Mouse (Mus musculus): ENCODE measurements around the gene Opn4. TPM values are rescaled to one million over a fixed set of nuclear protein-coding genes. Genes with fewer than 3 reads are reported as not detected.

Opn4 gene
- polyA plus RNA-seq, 1 experiment from 2014 or later, result not detected

GRCm38 (mm10) chr14:34570294-34570693 lies 29.6 kb downstream of the Opn4 start:
- WGBS, result 1% methylated on average over 6 of the region's 6 CpGs
- Histone ChIP-seq H3K9ac (no peak overlapping the region), H3K4me3 (peak overlapping the region; percentile 37), H3K9me3 (no peaks in the 10 kb centered on the region), H3K36me3 (no peaks in the 10 kb centered on the region), H3K27me3 (no peaks in the 10 kb centered on the region), H3K4me1 (replicated peaks) (no peaks in the 10 kb centered on the region; the same call in 1 of the 2 replicates), H3K4me2 (peak overlapping the region; percentile 62), H3K27ac (replicated peaks) (no peak overlapping the region)
- peak; percentile 68; the same call in 1 of the 2 replicates for ATAC-seq (ENCODE audit: low FRiP score, low read depth)

- H3K27me3 ChIP-seq, result no peaks in the 10 kb centered on the region
- H3K4me3 ChIP-seq, result peak overlapping the region; percentile 37
- peak overlapping the region; percentile 62 for H3K4me2 ChIP-seq
- peak; percentile 10; the same call in 1 of the 2 replicates for ATAC-seq (ENCODE audit: low FRiP score, low read depth)
- no peaks in the 10 kb centered on the region; the same call in 1 of the 2 replicates for H3K4me1 ChIP-seq (replicated peaks)
- H3K36me3 ChIP-seq, result no peaks in the 10 kb centered on the region
- 34% methylated on average over 27 of the region's 27 CpGs for WGBS
- no peak overlapping the region for H3K27ac ChIP-seq (replicated peaks)
- H3K9me3 ChIP-seq, result no peaks in the 10 kb centered on the region
- peak overlapping the region; percentile 35 for H3K9ac ChIP-seq
Observed at GRCm38 (mm10) chr14:34569534-34570194, 30.3 kb downstream of the Opn4 start.

- Histone ChIP-seq H3K4me1 (replicated peaks) (no peaks in the 10 kb centered on the region; the same call in 1 of the 2 replicates), H3K27me3 (no peaks in the 10 kb centered on the region), H3K4me3 (no peak overlapping the region), H3K9me3 (no peaks in the 10 kb centered on the region), H3K27ac (replicated peaks) (no peak overlapping the region), H3K9ac (no peak overlapping the region), H3K4me2 (no peak overlapping the region), H3K36me3 (no peaks in the 10 kb centered on the region)
- ATAC-seq (ENCODE audit: low FRiP score, low read depth), result no peak
- WGBS, result 93% methylated on average over 4 of the region's 4 CpGs
Observed at GRCm38 (mm10) chr14:34568626-34569025, 31.3 kb downstream of the Opn4 start.

- H3K4me1 ChIP-seq (replicated peaks), result no peaks in the 10 kb centered on the region; the same call in 1 of the 2 replicates
- H3K36me3 ChIP-seq, result no peaks in the 10 kb centered on the region
- ATAC-seq (ENCODE audit: low FRiP score, low read depth), result no peak
- H3K27ac ChIP-seq (replicated peaks), result no peak overlapping the region
- no peak overlapping the region for H3K4me3 ChIP-seq
- 61% methylated on average over 5 of the region's 5 CpGs for WGBS
- no peaks in the 10 kb centered on the region for H3K27me3 ChIP-seq
- no peak overlapping the region for H3K9ac ChIP-seq
- H3K9me3 ChIP-seq, result no peaks in the 10 kb centered on the region
- H3K4me2 ChIP-seq, result no peak overlapping the region
Observed at GRCm38 (mm10) chr14:34567697-34568096, 32.2 kb downstream of the Opn4 start.

GRCm38 (mm10) chr14:34566530-34566929 lies 33.4 kb downstream of the Opn4 start:
- ATAC-seq (ENCODE audit: low FRiP score, low read depth), result no peak
- H3K27ac ChIP-seq (replicated peaks), result no peak overlapping the region
- H3K27me3 ChIP-seq, result no peaks in the 10 kb centered on the region
- no peaks in the 10 kb centered on the region for H3K9me3 ChIP-seq
- WGBS, result 96% methylated on average over 7 of the region's 7 CpGs
- no peaks in the 10 kb centered on the region for H3K36me3 ChIP-seq
- H3K4me2 ChIP-seq, result no peak overlapping the region
- no peaks in the 10 kb centered on the region; the same call in 1 of the 2 replicates for H3K4me1 ChIP-seq (replicated peaks)
- no peak overlapping the region for H3K4me3 ChIP-seq
- H3K9ac ChIP-seq, result no peak overlapping the region

- Histone ChIP-seq H3K36me3 (no peaks in the 10 kb centered on the region), H3K27ac (replicated peaks) (no peak overlapping the region), H3K4me1 (replicated peaks) (no peaks in the 10 kb centered on the region; the same call in 1 of the 2 replicates), H3K27me3 (no peaks in the 10 kb centered on the region), H3K9ac (no peak overlapping the region), H3K4me3 (no peak overlapping the region), H3K9me3 (no peaks in the 10 kb centered on the region), H3K4me2 (no peak overlapping the region)
- 73% methylated on average over 17 of the region's 17 CpGs for WGBS
- ATAC-seq (ENCODE audit: low FRiP score, low read depth), result no peak
Observed at GRCm38 (mm10) chr14:34565711-34566110, 34.2 kb downstream of the Opn4 start.

GRCm38 (mm10) chr14:34564646-34565045 lies 35.3 kb downstream of the Opn4 start:
- H3K27me3 ChIP-seq, result no peaks in the 10 kb centered on the region
- WGBS, result 65% methylated on average over 5 of the region's 5 CpGs
- no peak overlapping the region for H3K4me3 ChIP-seq
- H3K4me1 ChIP-seq (replicated peaks), result no peaks in the 10 kb centered on the region; the same call in 1 of the 2 replicates
- H3K36me3 ChIP-seq, result no peaks in the 10 kb centered on the region
- H3K27ac ChIP-seq (replicated peaks), result no peak overlapping the region
- no peak overlapping the region for H3K4me2 ChIP-seq
- no peak for ATAC-seq (ENCODE audit: low FRiP score, low read depth)
- H3K9me3 ChIP-seq, result no peaks in the 10 kb centered on the region
- H3K9ac ChIP-seq, result no peak overlapping the region

GRCm38 (mm10) chr14:34562393-34562792 lies 37.5 kb downstream of the Opn4 start:
- WGBS, result 26% methylated on average over 2 of the region's 2 CpGs
- no peak overlapping the region for H3K27ac ChIP-seq (replicated peaks)
- no peaks in the 10 kb centered on the region for H3K27me3 ChIP-seq
- no peaks in the 10 kb centered on the region for H3K36me3 ChIP-seq
- ATAC-seq (ENCODE audit: low FRiP score, low read depth), result no peak
- no peaks in the 10 kb centered on the region for H3K4me1 ChIP-seq (replicated peaks)
- no peak overlapping the region for H3K9ac ChIP-seq
- H3K4me3 ChIP-seq, result no peak overlapping the region
- H3K4me2 ChIP-seq, result no peak overlapping the region
- no peaks in the 10 kb centered on the region for H3K9me3 ChIP-seq

GRCm38 (mm10) chr14:34561647-34562046 lies 38.3 kb downstream of the Opn4 start:
- Histone ChIP-seq H3K4me2 (no peak overlapping the region), H3K4me1 (replicated peaks) (no peaks in the 10 kb centered on the region), H3K27me3 (no peaks in the 10 kb centered on the region), H3K9me3 (no peaks in the 10 kb centered on the region), H3K9ac (no peak overlapping the region), H3K4me3 (no peak overlapping the region), H3K27ac (replicated peaks) (no peak overlapping the region), H3K36me3 (no peaks in the 10 kb centered on the region)
- no peak for ATAC-seq (ENCODE audit: low FRiP score, low read depth)
- WGBS, result 92% methylated on average over 8 of the region's 8 CpGs

GRCm38 (mm10) chr14:34558947-34559346 lies 41.0 kb downstream of the Opn4 start:
- H3K4me1 ChIP-seq (replicated peaks), result no peaks in the 10 kb centered on the region
- no peak overlapping the region for H3K4me3 ChIP-seq
- H3K4me2 ChIP-seq, result no peak overlapping the region
- ATAC-seq (ENCODE audit: low FRiP score, low read depth), result no peak
- 91% methylated on average over 9 of the region's 9 CpGs for WGBS
- no peaks in the 10 kb centered on the region for H3K27me3 ChIP-seq
- no peak overlapping the region for H3K9ac ChIP-seq
- no peak overlapping the region for H3K27ac ChIP-seq (replicated peaks)
- no peaks in the 10 kb centered on the region for H3K36me3 ChIP-seq
- H3K9me3 ChIP-seq, result no peaks in the 10 kb centered on the region

- no peak for ATAC-seq (ENCODE audit: low FRiP score, low read depth)
- Histone ChIP-seq H3K36me3 (no peaks in the 10 kb centered on the region), H3K4me2 (no peak overlapping the region), H3K4me1 (replicated peaks) (no peaks in the 10 kb centered on the region), H3K9ac (no peak overlapping the region), H3K4me3 (no peak overlapping the region), H3K27ac (replicated peaks) (no peak overlapping the region), H3K9me3 (no peaks in the 10 kb centered on the region), H3K27me3 (no peaks in the 10 kb centered on the region)
- 60% methylated on average over 13 of the region's 13 CpGs for WGBS
Observed at GRCm38 (mm10) chr14:34555211-34555610, 44.7 kb downstream of the Opn4 start.

- 77% methylated on average over 3 of the region's 3 CpGs for WGBS
- H3K4me2 ChIP-seq, result no peak overlapping the region
- H3K4me1 ChIP-seq (replicated peaks), result no peaks in the 10 kb centered on the region
- no peaks in the 10 kb centered on the region for H3K36me3 ChIP-seq
- H3K9ac ChIP-seq, result no peak overlapping the region
- no peak for ATAC-seq (ENCODE audit: low FRiP score, low read depth)
- H3K9me3 ChIP-seq, result no peaks in the 10 kb centered on the region
- no peaks in the 10 kb centered on the region for H3K27me3 ChIP-seq
- no peak overlapping the region for H3K4me3 ChIP-seq
- no peak overlapping the region for H3K27ac ChIP-seq (replicated peaks)
Observed at GRCm38 (mm10) chr14:34554047-34554446, 45.9 kb downstream of the Opn4 start.

GRCm38 (mm10) chr14:34553470-34553869 lies 46.5 kb downstream of the Opn4 start:
- H3K9me3 ChIP-seq, result no peaks in the 10 kb centered on the region
- H3K27ac ChIP-seq (replicated peaks), result no peak overlapping the region
- no peaks in the 10 kb centered on the region for H3K36me3 ChIP-seq
- no peak for ATAC-seq (ENCODE audit: low FRiP score, low read depth)
- H3K9ac ChIP-seq, result no peak overlapping the region
- H3K4me3 ChIP-seq, result no peak overlapping the region
- H3K4me1 ChIP-seq (replicated peaks), result 0 out of 2 replicates have a peak, but pooled peaks cover under 1% of the 10 kb centered on the region
- no peak overlapping the region for H3K4me2 ChIP-seq
- 90% methylated on average over 6 of the region's 6 CpGs for WGBS
- no peaks in the 10 kb centered on the region for H3K27me3 ChIP-seq
